Mouse (Mus musculus) testis, adult 2 months (tissue): ENCODE results near the gene Bcap29. TPM values are rescaled to one million over a fixed set of nuclear protein-coding genes. Genes with fewer than 3 reads are reported as not detected.

ENCODE experiments used
- H3K27ac ChIP-seq: fragments of 200-500 bp; 2 replicates; pipeline ENCODE4 v1.5.1; 2012; ENCODE audit warnings: low read depth, low read length; ENCODE audit not compliant: control insufficient read depth, insufficient read depth
- H3K27me3 ChIP-seq: fragments of 200-500 bp; 2 replicates; pipeline ENCODE4 v1.6.1; 2012; ENCODE audit warnings: mild to moderate bottlenecking, low read length, moderate library complexity; ENCODE audit not compliant: control insufficient read depth, insufficient read depth
- H3K36me3 ChIP-seq: fragments of 200-500 bp; 2 replicates; pipeline ENCODE4 v1.6.1; 2012; ENCODE audit warnings: mild to moderate bottlenecking, low read length; ENCODE audit not compliant: control insufficient read depth, insufficient read depth
- H3K4me1 ChIP-seq: fragments of 200-500 bp; 2 replicates; pipeline ENCODE4 v1.6.1; 2012; ENCODE audit warnings: low read length; ENCODE audit not compliant: control insufficient read depth, insufficient read depth
- H3K4me3 ChIP-seq: fragments of 200-500 bp; 2 replicates; pipeline ENCODE4 v1.5.1; 2012; ENCODE audit warnings: low read depth, mild to moderate bottlenecking, low read length, moderate library complexity, mixed read lengths; ENCODE audit not compliant: control insufficient read depth
- CTCF ChIP-seq: fragments of 200-500 bp; IDR thresholded peaks from 2 replicates; pipeline ENCODE4 v1.5.1; 2012; ENCODE audit warnings: low read depth, mild to moderate bottlenecking, inconsistent platforms, low read length, moderate library complexity; ENCODE audit not compliant: control insufficient read depth, insufficient read depth, insufficient replicate concordance
- POLR2A ChIP-seq: fragments of 200-500 bp; IDR thresholded peaks from 2 replicates; pipeline ENCODE4 v1.6.1; 2012; ENCODE audit warnings: low read depth, mild to moderate bottlenecking, inconsistent platforms, low read length, moderate library complexity; ENCODE audit not compliant: control insufficient read depth
- polyA plus RNA-seq: library from polyadenylated mRNA; depleted of rRNA; stranded (reverse); fragments of >200 nt; gene quantifications from 2 replicates; pipeline ENCODE4 v1.2.3, GENCODE M21; 2012; rRNA removed

Gene Bcap29
- polyA plus RNA-seq, result 42.8 and 62.0 TPM in 2 replicates

- H3K27me3 ChIP-seq, result no peaks in the 10 kb centered on the region
- TF ChIP-seq POLR2A, result peak; percentile 82
- TF ChIP-seq CTCF, result no peak
- peak within 1 kb of the TSS; percentile 97 for H3K27ac ChIP-seq
- peak within 1 kb of the TSS; percentile 100 for H3K4me3 ChIP-seq
- peaks cover 5% of the 10 kb centered on the region for H3K4me1 ChIP-seq
- no peaks in the 10 kb centered on the region for H3K36me3 ChIP-seq
Measured at GRCm38 (mm10) chr12:31634343-31635239, at the start of gene Bcap29. TSS of gene Bcap29 (minus strand) at chr12:31634658.

- Histone ChIP-seq H3K4me3 (no peak overlapping the region), H3K27me3 (no peaks in the 10 kb centered on the region), H3K27ac (no peak overlapping the region), H3K4me1 (no peaks in the 10 kb centered on the region), H3K36me3 (no peaks in the 10 kb centered on the region; the same call in 1 of the 2 replicates)
- TF ChIP-seq CTCF (no peak), POLR2A (no peak)
Measured at GRCm38 (mm10) chr12:31667187-31667586, 32.7 kb upstream of the Bcap29 start.

GRCm38 (mm10) chr12:31665999-31666398 is 31.5 kb upstream of the Bcap29 start:
- no peaks in the 10 kb centered on the region; the same call in 1 of the 2 replicates for H3K36me3 ChIP-seq
- TF ChIP-seq CTCF (no peak), POLR2A (no peak)
- no peaks in the 10 kb centered on the region for H3K27me3 ChIP-seq
- no peak overlapping the region for H3K4me3 ChIP-seq
- no peaks in the 10 kb centered on the region for H3K4me1 ChIP-seq
- H3K27ac ChIP-seq, result no peak overlapping the region

GRCm38 (mm10) chr12:31656841-31657240 is 22.4 kb upstream of the Bcap29 start:
- peaks cover 7% of the 10 kb centered on the region for H3K4me1 ChIP-seq
- no peak overlapping the region for H3K4me3 ChIP-seq
- H3K27me3 ChIP-seq, result no peaks in the 10 kb centered on the region
- TF ChIP-seq POLR2A (no peak), CTCF (no peak)
- H3K27ac ChIP-seq, result no peak overlapping the region
- H3K36me3 ChIP-seq, result no peaks in the 10 kb centered on the region

- Histone ChIP-seq H3K36me3 (no peaks in the 10 kb centered on the region), H3K4me1 (peaks cover 7% of the 10 kb centered on the region), H3K4me3 (peak overlapping the region; percentile 100), H3K27me3 (no peaks in the 10 kb centered on the region), H3K27ac (peak overlapping the region; percentile 90)
- TF ChIP-seq POLR2A (no peak; the same call in 1 of the 2 replicates), CTCF (no peak; the same call in 1 of the 2 replicates)
Measured at GRCm38 (mm10) chr12:31654965-31655477, 20.6 kb upstream of the Bcap29 start.

GRCm38 (mm10) chr12:31654197-31654964 is 19.9 kb upstream of the Bcap29 start, which contains the start of the genes Dus4l and Cog5:
TSS of gene Dus4l (minus strand) at chr12:31654826.
TSS of gene Cog5 (plus strand) at chr12:31654869.
- Histone ChIP-seq H3K4me1 (peaks cover 7% of the 10 kb centered on the region), H3K27me3 (no peaks in the 10 kb centered on the region), H3K4me3 (peak within 1 kb of the TSS; percentile 100), H3K36me3 (no peaks in the 10 kb centered on the region), H3K27ac (peak within 1 kb of the TSS; percentile 90)
- TF ChIP-seq CTCF (0 out of 2 replicates have a peak, but pooled peaks have one; percentile 17), POLR2A (no peak; the same call in none of the 2 replicates)
